Mouse (Mus musculus) liver (tissue): ENCODE results near the gene Tpm3.

Experiments
- DNase-seq: peaks from one replicate; pipeline ENCODE4 v3.0.0-alpha.2; 2020; ENCODE audit warnings: mixed read lengths

The Tpm3 gene

GRCm38 (mm10) chr3:90072294-90072693 is at the start of gene Tpm3:
TSS of gene Tpm3 (plus strand) at chr3:90072649.
- no peak for DNase-seq

DNA sequence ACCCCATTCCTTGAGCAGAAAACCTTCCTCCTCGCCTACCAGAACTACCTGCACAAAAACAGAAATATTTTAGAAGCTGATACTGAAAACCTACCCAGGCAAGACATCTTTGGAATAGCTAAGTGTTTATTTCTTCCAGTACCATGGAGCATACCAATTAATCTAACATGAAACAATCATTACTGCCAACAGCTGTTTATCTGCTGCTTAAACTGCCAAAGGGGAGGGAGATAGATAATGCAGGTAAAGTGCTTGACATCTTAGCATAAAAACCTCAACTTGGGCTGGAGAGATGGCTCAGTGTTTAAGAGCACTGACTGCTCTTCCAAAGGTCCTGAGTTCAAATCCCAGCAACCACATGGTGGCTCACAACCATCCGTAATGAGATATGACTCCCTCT is 37.8 kb upstream of the Tpm3 start:
- no peak for DNase-seq

DNA sequence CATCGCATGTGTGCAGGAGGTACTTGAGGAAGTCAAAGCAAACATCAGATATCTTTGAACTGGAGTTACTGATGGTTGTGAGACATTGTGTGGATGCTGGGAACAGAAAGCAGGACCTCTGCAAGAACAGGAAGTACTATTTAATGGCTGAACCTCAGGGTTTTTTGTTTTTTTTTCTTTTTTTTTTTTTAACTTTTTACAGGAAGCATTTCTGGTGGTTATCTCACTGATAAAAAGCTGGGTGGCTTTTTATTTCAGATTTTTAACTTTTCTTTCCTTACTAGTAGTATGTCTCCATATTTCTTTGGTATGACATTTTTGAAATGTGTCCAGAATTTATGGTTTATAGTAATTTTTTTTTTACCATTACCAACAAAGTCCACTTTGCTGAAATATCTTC is 36.2 kb upstream of the Tpm3 start:
- DNase-seq, result no peak

DNA sequence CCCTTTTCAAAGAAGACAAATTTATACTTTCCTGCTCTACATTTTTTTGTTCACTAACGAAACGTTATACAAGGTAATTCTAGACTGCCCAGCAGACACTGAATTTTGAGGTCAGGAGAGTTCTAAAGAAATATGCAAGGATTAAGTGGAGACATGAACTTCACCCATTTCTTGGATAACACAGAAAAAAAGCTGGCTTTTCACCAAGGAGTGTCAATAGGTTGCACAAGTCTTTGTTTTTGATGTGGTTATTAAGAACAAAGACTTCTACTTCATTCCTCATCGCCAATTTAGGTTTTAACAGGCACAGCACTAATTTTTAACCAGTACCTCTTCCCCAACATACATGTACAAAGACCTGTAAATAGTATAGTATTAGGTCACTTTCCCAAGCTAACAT is 22.8 kb upstream of the Tpm3 start:
- no peak for DNase-seq

- DNase-seq, result peak; percentile 74
Measured at GRCm38 (mm10) chr3:90051441-90052350, 20.8 kb upstream of the Tpm3 start, which contains the start of gene 4933434E20Rik. TSS of gene 4933434E20Rik (plus strand) at chr3:90051636.

DNA sequence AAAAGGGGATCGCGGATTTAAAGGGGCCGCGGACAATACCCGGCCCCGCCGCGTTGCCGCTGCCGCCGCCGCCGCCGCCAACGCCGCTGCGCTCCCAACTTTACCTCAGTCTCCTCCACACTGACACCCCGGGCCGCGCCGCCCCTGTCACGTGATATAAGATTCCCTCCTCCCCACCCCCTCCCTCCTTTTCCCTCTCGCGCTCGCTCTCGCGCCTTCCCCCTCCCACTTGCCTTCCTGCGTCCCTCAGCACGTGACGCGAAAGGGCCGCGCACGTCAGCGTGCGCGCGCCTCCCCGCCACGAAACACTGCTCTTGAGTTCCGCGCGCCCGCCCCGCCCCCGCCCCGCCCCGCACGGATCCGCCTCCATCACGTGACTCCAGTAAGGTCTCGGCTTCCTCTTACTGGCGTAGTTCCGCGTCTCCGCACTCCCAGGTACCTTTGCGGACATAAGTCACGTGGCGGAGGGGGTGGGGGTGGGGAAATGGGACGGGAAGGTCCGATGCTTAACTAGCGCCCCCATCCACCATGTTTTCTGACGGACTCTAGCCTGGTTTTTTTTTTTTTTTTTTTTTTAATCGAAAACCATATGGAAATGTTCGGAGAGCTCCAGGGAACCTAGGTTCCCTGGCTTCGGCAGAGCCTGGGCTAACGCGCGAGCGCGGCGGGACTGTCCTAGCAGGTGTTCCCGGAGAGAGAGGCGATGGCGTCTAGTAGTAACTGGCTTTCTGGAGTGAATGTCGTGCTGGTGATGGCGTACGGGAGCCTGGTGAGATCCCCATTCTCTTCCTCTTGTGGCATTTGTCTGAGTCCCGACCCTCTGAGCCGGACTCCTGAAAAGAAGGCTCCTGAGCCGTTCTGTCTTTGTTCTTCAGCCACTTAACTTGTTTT is 19.9 kb upstream of the Tpm3 start, which contains the start of gene Ubap2l:
Ubap2l (minus strand) TSS at position 278 of the 891 bp plus-strand sequence.
- DNase-seq, result peak; percentile 99

GRCm38 (mm10) chr3:90061549-90061948 is 10.9 kb upstream of the Tpm3 start:
- no peak for DNase-seq

- no peak for DNase-seq
Measured at GRCm38 (mm10) chr3:90062539-90062938, 9.9 kb upstream of the Tpm3 start.

DNA sequence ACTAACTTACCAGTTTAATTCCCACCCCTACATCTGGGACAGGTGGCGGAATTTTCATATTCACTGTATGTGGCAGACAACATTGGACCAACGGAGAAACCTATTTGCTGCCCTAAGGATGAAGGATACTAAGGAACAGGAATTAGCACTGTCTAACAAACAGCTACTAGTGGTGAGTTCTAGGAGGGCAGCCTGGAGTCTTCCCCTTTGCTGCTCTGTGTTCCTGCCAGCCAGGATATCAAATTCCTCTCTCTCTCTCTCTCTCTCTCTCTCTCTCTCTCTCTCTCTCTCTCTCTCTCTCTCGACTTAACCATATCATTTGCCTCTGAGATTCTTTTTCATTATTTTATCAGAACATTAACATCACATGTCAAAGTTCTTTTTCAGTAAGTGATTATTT is 8.1 kb upstream of the Tpm3 start:
- no peak for DNase-seq

GRCm38 (mm10) chr3:90065553-90065952 is 6.9 kb upstream of the Tpm3 start:
- DNase-seq, result peak; percentile 54

- DNase-seq, result no peak
Measured at GRCm38 (mm10) chr3:90067851-90068250, 4.6 kb upstream of the Tpm3 start.

- no peak for DNase-seq
Measured at GRCm38 (mm10) chr3:90069688-90070087, 2.8 kb upstream of the Tpm3 start.

- peak; percentile 73 for DNase-seq
Measured at GRCm38 (mm10) chr3:90076921-90077716, 4.7 kb downstream of the Tpm3 start.

GRCm38 (mm10) chr3:90078224-90078623 is 5.8 kb downstream of the Tpm3 start:
- no peak for DNase-seq

DNA sequence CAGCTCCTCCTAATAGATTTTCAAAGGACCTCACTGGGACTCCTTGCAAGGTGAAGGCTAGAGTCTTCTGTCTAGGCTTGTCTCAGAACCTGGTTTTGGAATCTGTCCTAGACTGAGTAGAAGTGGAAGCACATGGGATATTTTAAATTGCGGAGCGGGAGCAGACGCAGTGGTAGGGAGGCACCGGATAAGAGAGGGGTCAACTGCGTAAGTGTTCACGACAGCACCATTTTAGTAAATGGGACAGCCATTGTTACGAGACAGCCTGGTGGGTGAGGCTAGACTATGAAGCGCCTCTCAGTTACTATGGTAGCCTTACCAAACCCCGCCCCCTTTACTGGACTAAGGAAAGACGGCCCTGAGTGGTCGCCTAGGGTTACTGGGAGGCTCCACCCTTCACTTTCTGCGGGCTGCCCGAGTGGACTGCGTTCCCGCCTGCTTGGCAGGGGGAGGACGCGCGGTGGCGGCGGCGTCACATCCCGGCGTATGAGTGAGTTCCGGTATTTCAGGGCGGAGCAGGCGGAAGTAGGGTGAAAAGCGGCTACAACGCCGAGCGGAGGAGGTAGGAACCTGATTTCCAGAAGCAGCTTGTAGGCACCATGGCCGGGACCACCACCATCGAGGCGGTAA is 6.8 kb downstream of the Tpm3 start:
- peak; percentile 96 for DNase-seq

- DNase-seq, result peak; percentile 82
Measured at GRCm38 (mm10) chr3:90079763-90080497, 7.5 kb downstream of the Tpm3 start.

GRCm38 (mm10) chr3:90080498-90080863 is 8.0 kb downstream of the Tpm3 start:
- DNase-seq, result no peak

- no peak for DNase-seq
Measured at GRCm38 (mm10) chr3:90081365-90082240, 9.2 kb downstream of the Tpm3 start.

- no peak for DNase-seq
Measured at GRCm38 (mm10) chr3:90083034-90083433, 10.6 kb downstream of the Tpm3 start.

DNA sequence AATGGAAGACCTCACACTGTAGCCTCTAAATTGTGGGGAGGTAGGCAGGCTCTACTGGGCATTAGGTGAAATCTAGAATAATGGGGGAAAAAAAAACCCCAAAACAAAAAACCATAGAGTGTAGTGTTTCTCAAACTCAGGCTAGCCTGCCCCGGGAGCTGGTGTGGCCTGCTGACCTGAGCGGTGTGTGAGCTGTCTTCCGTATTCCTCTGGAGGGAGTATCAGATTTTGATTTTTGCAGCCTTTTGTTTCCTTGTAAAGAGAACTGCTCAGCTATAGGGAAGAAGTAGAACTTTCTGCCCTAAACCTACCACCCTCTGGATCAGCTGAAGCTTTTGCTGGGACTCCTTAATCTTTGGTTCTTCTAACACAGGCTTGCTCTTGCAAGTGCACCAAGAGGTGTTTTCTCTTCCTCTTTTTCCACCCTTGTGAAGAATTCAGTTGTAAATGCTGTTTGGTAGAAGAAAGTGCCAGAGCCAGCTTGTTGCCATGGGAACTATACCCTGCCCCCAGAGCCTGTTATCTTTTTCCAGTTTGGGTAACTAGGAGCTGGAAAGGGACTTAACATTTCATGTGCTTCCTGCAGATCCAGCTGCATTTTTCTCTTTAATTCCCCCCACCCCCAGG is 11.4 kb downstream of the Tpm3 start:
- DNase-seq, result no peak
